Mouse (Mus musculus) heart, postnatal 4 days (tissue): Measurements from ENCODE around the gene Fam209. TPM values are rescaled to one million over a fixed set of nuclear protein-coding genes. Genes with fewer than 3 reads are reported as not detected.
A peak's percentile ranks its signal among the peaks of the same experiment; 100 is the strongest.

ENCODE experiments used
- DNase-seq: peaks from one replicate; pipeline ENCODE4 v3.0.0; 2021
- total RNA-seq, 2 experiments: library from RNA; stranded (reverse); gene quantifications; 2 replicates each; pipeline ENCODE4 v1.2.3; 2021

Gene Fam209
- total RNA-seq: under 1 TPM in 1 of 2 experiments, not detected in 1; 0.55 TPM

DNA sequence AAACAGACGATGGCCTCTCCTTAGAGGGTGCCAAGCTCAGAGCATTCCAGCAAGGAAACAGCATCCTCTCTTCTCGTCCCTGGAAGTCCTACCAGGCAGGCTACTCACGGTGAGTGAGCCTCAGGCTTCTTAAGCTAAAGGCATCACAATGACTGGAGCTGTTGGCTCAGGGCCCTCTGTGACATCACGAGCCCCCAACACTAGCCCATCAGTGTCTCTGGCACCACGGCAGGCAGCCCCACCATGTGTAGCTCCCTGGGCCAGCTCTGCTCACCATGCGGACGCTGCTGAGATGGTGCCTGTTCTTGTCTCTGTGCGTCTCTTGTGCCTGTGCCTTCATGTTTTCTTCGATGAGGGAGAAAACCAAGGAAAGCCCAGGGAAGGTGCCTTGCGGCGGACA, at the start of gene Fam209:
Gene Fam209 (plus strand): TSS at position 203 of the 400 bp plus-strand sequence.
- no peak for DNase-seq

GRCm38 (mm10) chr2:172430609-172431008, 41.7 kb upstream of the Fam209 start:
- peak; percentile 75 for DNase-seq

GRCm38 (mm10) chr2:172433746-172434145, 38.6 kb upstream of the Fam209 start:
- DNase-seq: no peak

GRCm38 (mm10) chr2:172437371-172437952, 34.9 kb upstream of the Fam209 start:
- DNase-seq: no peak

GRCm38 (mm10) chr2:172439843-172440639, 32.3 kb upstream of the Fam209 start, which contains the start of gene Rtf2:
Rtf2 (plus strand) TSS chr2:172440556.
- DNase-seq: peak; percentile 100

- no peak for DNase-seq
Observed at GRCm38 (mm10) chr2:172440640-172441005, 31.7 kb upstream of the Fam209 start.

GRCm38 (mm10) chr2:172441176-172441575, 31.1 kb upstream of the Fam209 start:
- DNase-seq: no peak

GRCm38 (mm10) chr2:172445617-172446016, 26.7 kb upstream of the Fam209 start:
- no peak for DNase-seq

DNA sequence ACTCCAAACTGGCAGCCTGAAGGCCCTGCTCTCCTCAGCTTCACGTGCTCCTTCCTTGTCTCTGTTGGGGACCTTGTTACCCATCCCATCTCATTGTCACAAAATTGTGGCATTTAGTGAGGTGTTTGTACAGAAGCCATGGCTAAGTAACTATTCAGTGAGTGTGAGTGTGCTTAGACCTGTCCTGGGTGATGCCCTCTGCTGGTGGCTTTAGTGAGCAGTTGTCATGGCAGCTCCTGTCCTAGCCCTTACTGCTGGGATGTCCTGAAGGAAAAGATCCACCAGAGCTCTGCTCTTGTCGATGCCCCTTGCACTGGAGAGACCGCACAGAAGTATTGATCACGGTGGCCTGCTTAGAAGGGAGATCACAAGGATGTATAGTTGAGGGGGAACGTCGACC, 25.0 kb upstream of the Fam209 start:
- peak; percentile 35 for DNase-seq

- DNase-seq: no peak
Observed at GRCm38 (mm10) chr2:172448329-172448728, 24.0 kb upstream of the Fam209 start.

DNA sequence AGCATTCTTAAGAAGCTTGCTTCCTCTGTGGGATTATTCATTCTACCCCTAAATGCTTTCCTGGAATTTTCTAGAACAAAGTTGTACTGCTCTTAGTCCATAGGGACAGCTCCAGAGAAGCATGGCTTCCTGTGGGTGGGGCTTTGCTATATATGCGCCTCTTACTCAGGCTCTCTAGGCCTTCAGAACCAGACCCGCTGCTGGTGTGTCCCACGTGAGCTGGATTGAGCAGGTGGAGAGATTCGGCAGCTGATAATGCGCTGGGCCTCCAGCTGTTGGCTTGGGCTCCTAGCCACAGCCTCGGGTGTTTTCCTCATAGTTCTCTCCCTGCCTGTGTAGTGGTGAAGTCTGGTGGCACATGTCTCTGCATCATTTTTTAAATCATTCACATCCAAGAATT, 21.7 kb upstream of the Fam209 start:
- DNase-seq: no peak

DNA sequence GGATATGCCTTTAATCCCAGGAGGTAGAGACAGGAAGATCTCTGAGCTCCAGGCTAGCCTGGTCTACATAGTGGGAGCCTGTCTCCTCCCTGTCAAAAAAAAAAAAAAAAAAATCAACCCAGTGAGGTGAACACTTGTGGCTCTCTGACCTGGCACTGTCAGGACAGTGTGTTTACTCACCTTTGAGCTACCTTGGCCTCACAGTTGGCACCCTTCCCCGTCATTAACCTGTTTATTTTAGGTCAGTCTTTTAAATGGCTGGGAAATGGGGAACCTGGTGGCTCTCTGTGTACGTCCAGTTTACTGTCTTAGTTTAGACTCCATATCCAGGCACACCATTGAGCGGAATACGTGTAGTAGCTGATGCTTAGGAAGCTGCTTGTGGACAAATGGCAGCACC, 20.3 kb upstream of the Fam209 start:
- DNase-seq: no peak

GRCm38 (mm10) chr2:172452458-172452857, 19.9 kb upstream of the Fam209 start:
- DNase-seq: no peak

- DNase-seq: no peak
Observed at GRCm38 (mm10) chr2:172458496-172458895, 13.8 kb upstream of the Fam209 start, which contains the start of gene Gcnt7. Gcnt7 (minus strand) TSS chr2:172458596.

DNA sequence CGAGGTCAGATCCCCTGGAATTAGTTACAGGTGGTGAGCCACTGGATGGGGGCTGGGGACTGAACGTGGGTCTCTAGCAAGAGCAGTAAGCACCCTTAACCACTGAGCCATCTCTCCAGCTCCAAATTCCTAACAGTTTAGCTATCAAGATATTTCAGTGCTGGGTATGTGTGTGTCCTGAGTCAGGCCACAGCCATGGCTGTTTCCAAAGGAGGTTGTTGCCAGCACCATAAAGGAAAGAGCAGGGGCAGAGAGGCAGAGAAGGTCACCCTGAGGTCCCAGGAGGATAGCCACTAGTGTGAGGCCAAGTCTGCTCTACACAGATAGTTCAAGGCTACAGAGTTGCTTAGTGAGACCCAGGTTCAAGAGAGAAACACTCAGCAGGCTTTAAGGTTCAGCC, 11.7 kb upstream of the Fam209 start:
- no peak for DNase-seq

DNA sequence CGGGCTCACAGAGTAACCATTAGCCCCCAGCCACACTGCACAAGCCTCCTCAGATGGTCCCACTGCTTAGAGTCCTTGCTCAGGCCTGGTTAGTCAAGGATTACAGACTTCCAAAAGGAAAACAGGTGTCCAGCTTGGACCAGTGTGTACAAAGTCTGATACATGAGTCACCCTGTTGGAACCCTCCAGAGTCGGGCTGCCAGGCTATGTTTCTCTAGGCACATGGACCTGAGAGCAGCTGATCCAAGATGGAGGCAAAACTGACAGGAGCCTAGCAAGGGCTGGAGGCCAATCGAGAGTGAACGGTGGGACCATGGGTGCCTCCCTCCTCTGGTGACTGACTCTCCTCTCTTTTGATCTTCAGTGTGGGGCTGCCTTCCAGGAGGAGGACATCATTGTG, 9.5 kb upstream of the Fam209 start:
- DNase-seq: no peak

- no peak for DNase-seq
Observed at GRCm38 (mm10) chr2:172466427-172467132, 5.7 kb upstream of the Fam209 start.

GRCm38 (mm10) chr2:172467206-172467605, 5.1 kb upstream of the Fam209 start:
- no peak for DNase-seq

DNA sequence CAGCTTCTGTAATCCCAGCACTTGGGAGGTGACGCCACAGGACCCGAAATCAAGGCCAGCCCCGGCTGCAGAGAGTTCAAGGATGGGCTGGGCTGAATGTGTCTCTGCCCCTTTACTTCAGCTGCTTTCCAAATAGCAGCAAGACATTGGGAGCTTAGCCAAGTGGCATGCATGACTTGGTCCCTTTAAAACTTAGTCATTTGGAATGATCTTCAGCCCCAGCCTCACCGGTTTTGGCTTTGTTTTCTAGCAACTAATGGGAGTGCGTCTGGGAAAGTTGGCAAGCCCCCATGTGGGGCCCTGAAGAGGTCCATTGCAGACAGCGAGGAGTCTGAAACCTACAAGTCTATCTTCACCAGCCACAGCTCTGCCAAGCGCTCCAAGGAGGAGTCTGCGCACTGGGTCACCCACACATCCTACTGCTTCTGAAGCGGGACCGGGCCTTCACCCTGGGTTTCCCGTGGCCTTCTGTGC, 3.9 kb upstream of the Fam209 start:
- peak; percentile 47 for DNase-seq

DNA sequence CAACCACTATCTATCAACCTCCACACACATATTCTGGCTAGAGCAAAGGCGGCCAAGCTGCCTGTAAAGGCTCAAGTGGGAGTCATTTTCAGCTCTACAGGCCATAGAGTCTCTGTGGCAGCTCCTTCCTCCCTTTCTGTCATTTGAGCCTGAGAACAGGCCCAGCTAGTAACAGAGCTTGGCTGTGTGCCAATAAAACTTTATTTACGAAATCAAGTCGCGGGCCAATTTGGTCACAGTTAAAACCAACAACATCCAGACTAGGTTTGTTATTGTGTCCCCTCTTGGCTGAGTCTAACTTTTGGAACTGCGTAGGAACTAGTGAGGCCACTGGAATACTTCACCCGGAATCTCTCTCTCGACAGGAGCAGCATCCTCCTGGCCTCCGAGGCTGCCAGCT, 1.3 kb downstream of the Fam209 start:
- no peak for DNase-seq

- DNase-seq: peak; percentile 41
Observed at GRCm38 (mm10) chr2:172474970-172475369, 2.6 kb downstream of the Fam209 start.

- DNase-seq: no peak
Observed at GRCm38 (mm10) chr2:172476707-172477260, 4.5 kb downstream of the Fam209 start.

- DNase-seq: no peak
Observed at GRCm38 (mm10) chr2:172477350-172477749, 5.0 kb downstream of the Fam209 start.
